Mouse (Mus musculus): ENCODE data around the gene Ccdc194. TPM values are rescaled to one million over a fixed set of nuclear protein-coding genes. Genes with fewer than 3 reads are reported as not detected.

The Ccdc194 gene
- polyA plus RNA-seq, 1 experiment from 2014 or later, result 0.27 TPM

DNA sequence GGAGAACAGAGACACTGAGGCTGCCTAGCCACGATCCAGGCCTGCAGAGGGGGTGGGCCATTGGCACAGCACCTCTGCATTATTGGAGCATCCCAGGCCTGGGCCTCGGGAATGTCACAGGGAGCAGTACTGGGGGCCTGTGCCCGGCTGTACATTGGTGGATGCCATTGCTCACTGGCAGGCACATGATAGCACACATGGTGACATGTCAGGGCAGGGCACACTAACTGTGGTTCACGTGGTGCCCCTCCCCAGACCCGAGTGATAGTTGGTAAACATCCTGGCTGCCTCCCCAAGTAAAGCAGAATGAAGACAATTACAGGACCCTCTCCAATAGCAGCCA is 54.6 kb downstream of the Ccdc194 start:
- Histone ChIP-seq H3K9ac (ENCODE audit: low read depth, low read length) (no peak overlapping the region), H3K27me3 (ENCODE audit: control insufficient read depth, insufficient read depth, low read length) (no peaks in the 10 kb centered on the region), H3K36me3 (ENCODE audit: control insufficient read depth, insufficient read depth, low read length) (peaks cover 47% of the 10 kb centered on the region), H3K4me2 (replicated peaks; ENCODE audit: low read depth, low read length) (no peak overlapping the region), H3K27ac (ENCODE audit: low read depth, low read length) (no peak overlapping the region), H3K4me1 (ENCODE audit: control insufficient read depth, insufficient read depth, low read length) (peaks cover under 1% of the 10 kb centered on the region; the same call in 1 of the 2 replicates), H3K4me3 (ENCODE audit: low read length) (no peak overlapping the region), H3K9me3 (ENCODE audit: control insufficient read depth, low read length) (no peaks in the 10 kb centered on the region)
- ATAC-seq (ENCODE audit: low FRiP score, low TSS enrichment), result no peak
- 84% methylated on average over 5 of the region's 5 CpGs for WGBS

DNA sequence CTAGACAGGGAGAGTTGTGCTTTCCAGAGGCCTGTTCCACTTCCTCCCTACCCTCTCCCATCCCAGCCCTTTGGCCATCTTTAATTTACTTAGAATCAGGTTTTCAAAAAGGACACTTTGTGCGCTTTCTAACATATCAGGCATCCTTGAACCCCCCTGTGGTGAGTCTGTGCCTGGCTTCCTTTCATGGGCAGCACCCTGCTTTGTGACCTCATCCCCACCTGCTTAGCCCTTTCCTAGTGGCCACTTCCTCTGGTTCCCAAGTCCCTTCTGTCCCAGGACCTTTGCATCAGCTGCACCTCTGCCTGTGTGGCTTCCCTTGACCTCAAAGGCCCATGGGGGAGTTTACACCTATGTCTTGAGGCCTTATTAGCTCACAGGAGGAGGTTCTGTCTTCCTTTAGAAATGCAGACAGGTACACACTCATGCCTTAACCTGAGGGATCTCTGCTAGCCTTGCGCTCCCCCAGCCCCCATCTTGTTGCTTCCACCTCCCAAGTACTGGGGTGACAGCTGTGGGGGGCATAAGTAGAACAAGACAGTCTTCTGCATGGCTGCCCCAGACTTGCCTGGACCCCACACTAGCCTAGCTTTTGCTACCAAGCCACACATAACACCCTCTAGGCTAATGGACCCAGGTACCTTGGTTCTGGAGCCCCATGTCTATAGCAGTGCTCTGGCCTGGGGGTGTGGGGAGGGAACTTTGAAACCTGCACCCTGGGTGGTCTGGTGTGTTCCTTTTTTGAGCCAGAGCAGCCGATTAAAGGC is 55.2 kb downstream of the Ccdc194 start:
- 87% methylated on average over 3 of the region's 3 CpGs for WGBS
- peak overlapping the region; percentile 75 for H3K4me2 ChIP-seq (replicated peaks; ENCODE audit: low read depth, low read length)
- peak overlapping the region; percentile 81; the same call in 1 of the 2 replicates for H3K9ac ChIP-seq (ENCODE audit: low read depth, low read length)
- H3K27ac ChIP-seq (ENCODE audit: low read depth, low read length), result no peak overlapping the region
- peak overlapping the region; percentile 72 for H3K4me3 ChIP-seq (ENCODE audit: low read length)
- no peaks in the 10 kb centered on the region for H3K27me3 ChIP-seq (ENCODE audit: control insufficient read depth, insufficient read depth, low read length)
- peaks cover 47% of the 10 kb centered on the region for H3K36me3 ChIP-seq (ENCODE audit: control insufficient read depth, insufficient read depth, low read length)
- H3K9me3 ChIP-seq (ENCODE audit: control insufficient read depth, low read length), result no peaks in the 10 kb centered on the region
- no peaks in the 10 kb centered on the region; the same call in 1 of the 2 replicates for H3K4me1 ChIP-seq (ENCODE audit: control insufficient read depth, insufficient read depth, low read length)
- ATAC-seq (ENCODE audit: low FRiP score, low TSS enrichment), result no peak

Other genes starting within 250 kb of the Ccdc194 start
- 112 and 115 TPM in 2 replicates for gene Use1, start 158.9 kb downstream of the Ccdc194 start, polyA plus RNA-seq (2014; fragmentation: Nextera tagmentation; extraction: Ambion mirVana)
- gene Ocel1, start 154.4 kb downstream of the Ccdc194 start, polyA plus RNA-seq (2014; fragmentation: Nextera tagmentation; extraction: Ambion mirVana), result 4.6 and 5.2 TPM in 2 replicates
- gene Nr2f6, start 143.8 kb downstream of the Ccdc194 start, polyA plus RNA-seq (2014; fragmentation: Nextera tagmentation; extraction: Ambion mirVana), result 134 and 149 TPM in 2 replicates
- gene Ushbp1, start 129.9 kb downstream of the Ccdc194 start, polyA plus RNA-seq (2014; fragmentation: Nextera tagmentation; extraction: Ambion mirVana), result 10.4 and 12.3 TPM in 2 replicates
- gene Babam1, start 128.8 kb downstream of the Ccdc194 start, polyA plus RNA-seq (2014; fragmentation: Nextera tagmentation; extraction: Ambion mirVana), result 107 and 125 TPM in 2 replicates
- gene Ankle1, start 119.7 kb downstream of the Ccdc194 start, polyA plus RNA-seq (2014; fragmentation: Nextera tagmentation; extraction: Ambion mirVana), result 28.5 and 38.2 TPM in 2 replicates
- gene Abhd8, start 62.1 kb downstream of the Ccdc194 start, polyA plus RNA-seq (2014; fragmentation: Nextera tagmentation; extraction: Ambion mirVana), result 26.5 and 32.5 TPM in 2 replicates
- 178 and 192 TPM in 2 replicates for gene Mrpl34, start 60.8 kb downstream of the Ccdc194 start, polyA plus RNA-seq (2014; fragmentation: Nextera tagmentation; extraction: Ambion mirVana)
- gene Dda1, start 56.5 kb downstream of the Ccdc194 start, polyA plus RNA-seq (2014; fragmentation: Nextera tagmentation; extraction: Ambion mirVana), result 106 and 113 TPM in 2 replicates
- gene Ano8, start 39.7 kb downstream of the Ccdc194 start, polyA plus RNA-seq (2014; fragmentation: Nextera tagmentation; extraction: Ambion mirVana), result 2.9 and 3.4 TPM in 2 replicates
- 6.6 and 8.4 TPM in 2 replicates for gene Gtpbp3, start 37.6 kb downstream of the Ccdc194 start, polyA plus RNA-seq (2014; fragmentation: Nextera tagmentation; extraction: Ambion mirVana)
- gene Plvap, start 14.0 kb downstream of the Ccdc194 start, polyA plus RNA-seq (2014; fragmentation: Nextera tagmentation; extraction: Ambion mirVana), result 117 and 123 TPM in 2 replicates
- gene Bst2, start 11.7 kb upstream of the Ccdc194 start, polyA plus RNA-seq (2014; fragmentation: Nextera tagmentation; extraction: Ambion mirVana), result 8.6 and 17.1 TPM in 2 replicates
- 98.7 and 111 TPM in 2 replicates for gene Mvb12a, start 17.2 kb upstream of the Ccdc194 start, polyA plus RNA-seq (2014; fragmentation: Nextera tagmentation; extraction: Ambion mirVana)
- gene Tmem221, start 33.2 kb upstream of the Ccdc194 start, polyA plus RNA-seq (2014; fragmentation: Nextera tagmentation; extraction: Ambion mirVana), result 8.2 and 11.2 TPM in 2 replicates
- gene Nxnl1, start 40.9 kb upstream of the Ccdc194 start, polyA plus RNA-seq (2014; fragmentation: Nextera tagmentation; extraction: Ambion mirVana), result 0.16 and 0.27 TPM in 2 replicates
- 26.5 and 30.9 TPM in 2 replicates for gene Slc27a1, start 43.2 kb upstream of the Ccdc194 start, polyA plus RNA-seq (2014; fragmentation: Nextera tagmentation; extraction: Ambion mirVana)
- 283 and 289 TPM in 2 replicates for gene Pgls, start 66.5 kb upstream of the Ccdc194 start, polyA plus RNA-seq (2014; fragmentation: Nextera tagmentation; extraction: Ambion mirVana)
- gene Fam129c, start 71.9 kb upstream of the Ccdc194 start, polyA plus RNA-seq (2014; fragmentation: Nextera tagmentation; extraction: Ambion mirVana), result 2.7 and 3.4 TPM in 2 replicates
- 61.4 and 76.8 TPM in 2 replicates for gene Colgalt1, start 85.3 kb upstream of the Ccdc194 start, polyA plus RNA-seq (2014; fragmentation: Nextera tagmentation; extraction: Ambion mirVana)
- 0.50 and 0.53 TPM in 2 replicates for gene Unc13a, start 146.0 kb upstream of the Ccdc194 start, polyA plus RNA-seq (2014; fragmentation: Nextera tagmentation; extraction: Ambion mirVana)
- 3.0 and 5.2 TPM in 2 replicates for gene Jak3, start 150.6 kb upstream of the Ccdc194 start, polyA plus RNA-seq (2014; fragmentation: Nextera tagmentation; extraction: Ambion mirVana)
- gene Insl3, start 163.5 kb upstream of the Ccdc194 start, polyA plus RNA-seq (2014; fragmentation: Nextera tagmentation; extraction: Ambion mirVana), result 1.2 TPM in 1 of 2 replicates, not detected in the other
- 1.1 and 1.6 TPM in 2 replicates for gene B3gnt3, start 176.1 kb upstream of the Ccdc194 start, polyA plus RNA-seq (2014; fragmentation: Nextera tagmentation; extraction: Ambion mirVana)
- 5.5 and 6.5 TPM in 2 replicates for gene Fcho1, start 200.0 kb upstream of the Ccdc194 start, polyA plus RNA-seq (2014; fragmentation: Nextera tagmentation; extraction: Ambion mirVana)